Mouse (Mus musculus): ENCODE data around the gene Got1.

DNA sequence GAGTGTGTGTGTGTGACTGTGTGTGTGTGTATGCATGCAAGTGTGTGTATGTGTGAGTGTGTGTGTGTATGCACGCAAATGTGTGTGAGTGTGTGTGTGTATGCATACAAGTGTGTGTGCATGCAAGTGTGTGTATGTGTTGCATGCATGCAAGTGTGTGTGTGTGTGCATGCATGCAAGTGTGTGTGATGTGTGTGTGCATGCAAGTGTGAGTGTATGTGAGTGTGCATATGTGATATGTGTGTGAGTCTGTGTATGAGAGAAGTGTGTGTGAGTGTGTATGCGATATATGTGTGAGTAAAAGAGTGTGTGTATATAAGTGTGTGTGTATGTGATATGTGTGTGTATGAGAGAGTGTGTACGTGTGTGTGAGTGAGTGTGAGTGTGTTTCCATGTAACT is 11.0 kb upstream of the Got1 start:
- no peak for TF ChIP-seq CTCF (IDR thresholded peaks at IDR 0.05; ENCODE audit: extremely low read depth, insufficient read length, insufficient replicate concordance, low read depth, low read length)
- no peak for TF ChIP-seq POLR2A (IDR thresholded peaks at IDR 0.05; ENCODE audit: low read depth, low read length)

All from small intestine, adult 2 months (tissue).